Mouse (Mus musculus): ENCODE measurements around the gene Sec23ip.

DNA sequence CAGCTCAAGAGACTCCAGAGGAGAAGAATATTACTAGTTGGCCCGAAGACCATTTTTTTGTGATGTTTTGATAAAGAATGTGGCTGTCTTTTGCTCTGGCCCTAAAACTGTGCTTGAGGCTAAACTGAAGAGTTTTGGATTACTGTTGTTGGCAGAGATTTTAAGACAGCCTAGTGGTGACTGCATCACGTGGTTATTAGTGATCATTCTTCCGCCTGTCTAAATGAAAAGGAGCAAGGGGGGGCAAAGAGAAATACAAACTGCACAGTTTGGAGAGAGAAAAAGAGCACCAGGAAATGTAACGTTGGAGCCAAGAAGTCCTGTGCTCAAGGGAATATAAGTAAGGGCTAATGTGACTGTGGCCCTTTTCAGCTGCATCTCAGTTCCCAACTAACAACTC lies 48.7 kb downstream of the Sec23ip start:
- TF ChIP-seq MAX (IDR thresholded peaks at IDR 0.05) (no peak), CEBPB (IDR thresholded peaks at IDR 0.05; ENCODE audit: low read depth) (no peak), CTCF (IDR thresholded peaks at IDR 0.05; ENCODE audit: control insufficient read depth, insufficient read depth, insufficient read length) (no peak)

Measured in C2C12 (cell line).